Mouse (Mus musculus) megakaryocyte progenitor cell, adult 5-6 weeks (primary cell): ENCODE data around the gene Kifap3. TPM values are rescaled to one million over a fixed set of nuclear protein-coding genes. Genes with fewer than 3 reads are reported as not detected.

ENCODE experiments used
- ATAC-seq: replicated peaks from 2 replicates; pipeline ENCODE4 v1.8.0; 2016; ENCODE audit warnings: mild to moderate bottlenecking, moderate TSS enrichment, inconsistent platforms; ENCODE audit not compliant: poor library complexity
- total RNA-seq, 2 experiments: library from RNA; stranded (forward) in 1 of 2; stranded (reverse) in 1 of 2; fragments of 157-497, 149-512 nt in 1 of 2; fragments of 200-1000 nt in 1 of 2; gene quantifications; 2 replicates each; pipeline versions ENCODE4 v1.2.3 to v1.2.4; 2015 to 2017

The Kifap3 gene
- total RNA-seq, 2 experiments from 2014 or later = 11.8 to 14.8 TPM

GRCm38 (mm10) chr1:163893294-163893693 lies 113.9 kb downstream of the Kifap3 start:
- ATAC-seq = no peak

DNA sequence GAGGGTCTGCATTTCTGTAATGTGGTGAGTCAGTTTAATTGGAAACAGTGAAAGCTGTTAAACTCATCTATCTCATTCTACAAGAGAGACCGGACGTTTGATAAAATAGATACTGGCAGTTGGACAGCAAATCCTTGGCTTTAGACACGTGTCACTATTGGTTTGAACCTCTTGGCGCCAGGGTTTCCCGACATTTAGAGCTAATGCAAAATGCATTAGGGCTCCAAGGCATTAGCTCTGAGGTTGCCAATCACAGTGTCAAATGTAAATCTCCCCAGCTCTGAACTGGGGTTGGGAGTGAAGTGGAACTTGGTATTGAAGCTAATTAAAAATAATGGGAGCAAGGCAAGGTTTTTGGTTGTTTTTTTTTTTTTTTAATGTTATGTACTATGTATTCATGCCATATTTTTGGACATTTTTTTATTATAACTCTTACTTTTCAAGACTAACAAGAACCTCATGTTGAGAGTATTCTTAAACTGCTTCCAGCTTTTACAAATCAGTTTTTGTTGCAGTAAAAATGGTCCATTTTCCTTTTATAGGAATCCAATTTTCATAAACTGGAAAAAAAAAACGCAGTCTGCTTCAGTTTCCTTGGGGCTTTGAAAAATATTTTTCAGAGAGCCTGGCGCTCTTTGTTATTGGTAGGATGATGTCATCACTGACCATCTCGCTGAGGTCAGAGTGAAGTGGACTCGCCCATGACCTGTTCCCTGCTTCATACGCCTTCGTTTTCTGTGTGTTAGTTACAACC lies 114.6 kb downstream of the Kifap3 start:
- ATAC-seq = no peak

DNA sequence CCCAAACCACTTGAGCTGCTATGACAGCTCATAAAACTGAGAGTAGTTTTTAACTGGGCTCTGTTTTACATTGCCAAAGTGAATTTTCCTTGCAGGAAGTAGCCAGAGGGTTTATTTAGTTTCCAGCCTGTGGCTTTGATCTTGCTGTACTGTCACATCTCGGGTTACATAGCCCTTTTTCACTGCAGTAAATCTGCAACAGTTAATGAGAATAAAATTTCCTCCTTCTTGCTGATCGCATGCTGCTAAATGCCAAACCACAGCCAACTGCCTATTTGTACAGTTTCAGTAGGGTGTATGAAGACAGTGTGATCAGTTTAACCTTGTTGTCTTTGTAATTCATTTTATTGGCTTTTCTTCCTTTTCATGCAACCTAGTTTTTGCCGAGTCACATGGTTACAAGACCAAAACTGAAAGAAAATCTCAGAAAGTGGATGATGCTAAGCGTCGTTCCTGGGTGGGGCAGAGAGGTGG lies 118.9 kb downstream of the Kifap3 start:
- 0 out of 2 replicates have a peak, but pooled peaks have one; percentile 15 for ATAC-seq

- peak; percentile 65 for ATAC-seq
These were observed 120.2 kb downstream of the Kifap3 start for GRCm38 (mm10) chr1:163899575-163899974.

GRCm38 (mm10) chr1:163900168-163900567 lies 120.8 kb downstream of the Kifap3 start:
- peak; percentile 54 for ATAC-seq

- no peak for ATAC-seq
These were observed 124.0 kb downstream of the Kifap3 start for GRCm38 (mm10) chr1:163903411-163903810.

GRCm38 (mm10) chr1:163907007-163907811 lies 127.8 kb downstream of the Kifap3 start:
- ATAC-seq = no peak

- no peak for ATAC-seq
These were observed 129.0 kb downstream of the Kifap3 start for GRCm38 (mm10) chr1:163908389-163908788.

GRCm38 (mm10) chr1:163910343-163910742 lies 131.0 kb downstream of the Kifap3 start:
- peak; percentile 98 for ATAC-seq

- no peak for ATAC-seq
These were observed 131.4 kb downstream of the Kifap3 start for GRCm38 (mm10) chr1:163910785-163911184.

DNA sequence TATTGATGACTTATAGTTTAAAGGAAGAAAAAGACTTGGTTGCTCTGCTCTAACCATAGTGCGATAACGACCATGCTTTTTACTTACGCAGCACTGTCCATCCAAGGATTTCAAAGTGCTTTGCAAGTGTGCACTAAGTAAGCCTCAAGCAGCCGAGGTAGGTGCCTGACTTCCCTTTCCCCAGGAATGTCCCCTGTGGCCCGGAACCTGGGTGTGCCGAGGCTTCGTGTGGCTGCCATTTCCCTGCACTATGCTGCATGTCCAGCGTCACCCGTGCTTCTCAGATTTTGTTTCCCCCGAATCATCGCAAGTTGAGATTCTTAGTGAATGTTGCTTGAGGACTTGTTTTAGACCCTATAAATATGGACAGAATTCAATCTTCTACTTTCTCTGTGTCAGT lies 132.6 kb downstream of the Kifap3 start:
- no peak for ATAC-seq

DNA sequence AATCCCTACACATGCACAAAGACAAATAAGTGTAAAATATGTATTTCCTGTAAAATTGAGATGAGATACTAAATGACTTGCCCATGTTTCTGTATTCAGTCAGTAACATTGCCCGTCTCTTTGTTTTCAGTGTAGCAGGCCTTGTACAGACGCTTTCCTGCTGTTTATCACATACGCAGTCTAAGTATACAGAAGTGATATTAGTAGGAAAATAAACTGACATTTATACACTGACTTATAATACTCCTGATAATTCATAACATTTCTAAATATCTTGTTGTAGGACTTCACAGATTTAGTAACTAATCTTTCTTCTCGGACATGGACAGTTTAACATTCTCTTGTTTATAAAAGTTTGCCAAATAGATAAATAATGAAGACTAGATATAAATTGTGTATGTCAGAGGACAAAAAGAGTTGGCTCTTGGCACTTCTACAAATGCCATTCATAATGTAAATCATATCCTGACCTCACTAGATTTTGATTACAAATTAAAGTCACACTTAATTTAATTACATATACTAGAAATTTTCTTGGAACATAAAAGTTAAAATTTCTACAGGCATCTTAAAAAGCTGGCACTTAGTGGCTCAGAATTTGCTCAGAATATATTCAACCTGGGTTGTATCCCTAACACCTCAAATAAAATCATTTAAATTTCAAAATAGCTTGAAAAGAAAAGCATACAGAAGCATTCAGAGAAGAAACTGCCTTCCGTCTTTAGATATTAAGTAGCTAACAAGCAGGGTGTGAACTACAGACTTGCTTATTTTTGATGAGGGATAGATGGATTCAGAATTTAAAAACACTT lies 138.2 kb downstream of the Kifap3 start:
- ATAC-seq = no peak

GRCm38 (mm10) chr1:163924093-163924492 lies 144.7 kb downstream of the Kifap3 start:
- no peak for ATAC-seq

- no peak for ATAC-seq
These were observed 149.5 kb downstream of the Kifap3 start, which contains the start of gene Scyl3 for GRCm38 (mm10) chr1:163928846-163929245. Gene Scyl3 (plus strand): TSS chr1:163929100.

DNA sequence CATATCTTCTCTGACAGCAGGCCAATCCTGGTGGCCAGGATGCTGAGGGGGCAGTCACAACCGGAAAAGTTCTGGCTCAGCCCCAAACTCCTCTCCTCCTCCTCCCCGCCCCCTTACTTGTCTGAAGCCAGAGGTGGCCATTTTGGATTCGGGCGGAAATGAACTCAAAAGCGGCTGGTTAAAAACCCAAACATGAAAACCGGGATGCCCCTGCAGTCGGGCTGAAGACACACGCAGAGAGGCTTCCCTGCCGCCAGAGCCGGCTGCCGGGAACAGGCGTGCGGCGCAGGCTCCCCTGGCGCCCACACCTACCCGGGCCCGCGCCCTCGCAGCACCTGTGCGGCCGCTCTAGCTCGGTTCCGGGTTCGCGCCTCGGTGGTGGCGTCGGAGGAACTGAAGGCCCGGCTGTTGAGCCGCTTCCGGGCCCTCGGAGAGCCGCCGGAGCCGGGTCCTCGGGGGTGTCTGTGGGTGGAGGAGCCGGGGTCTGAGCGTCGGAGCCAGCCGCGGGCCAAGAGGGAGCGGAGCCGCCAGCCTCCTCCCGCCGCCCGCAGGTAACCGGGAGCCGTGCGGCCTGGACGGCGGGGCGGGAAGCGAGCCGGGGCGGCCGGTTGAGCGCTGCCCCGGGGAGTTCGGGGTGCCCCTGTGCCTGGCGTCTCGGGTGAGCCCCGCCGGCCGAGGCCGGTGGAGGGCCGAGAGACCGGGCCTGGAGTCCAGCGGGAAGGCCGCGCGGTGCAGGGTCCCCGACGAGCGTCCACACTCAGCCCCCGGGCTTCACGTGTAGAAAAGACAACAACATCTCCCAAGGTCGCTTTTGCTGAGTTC lies 150.5 kb downstream of the Kifap3 start:
- peak; percentile 84 for ATAC-seq

DNA sequence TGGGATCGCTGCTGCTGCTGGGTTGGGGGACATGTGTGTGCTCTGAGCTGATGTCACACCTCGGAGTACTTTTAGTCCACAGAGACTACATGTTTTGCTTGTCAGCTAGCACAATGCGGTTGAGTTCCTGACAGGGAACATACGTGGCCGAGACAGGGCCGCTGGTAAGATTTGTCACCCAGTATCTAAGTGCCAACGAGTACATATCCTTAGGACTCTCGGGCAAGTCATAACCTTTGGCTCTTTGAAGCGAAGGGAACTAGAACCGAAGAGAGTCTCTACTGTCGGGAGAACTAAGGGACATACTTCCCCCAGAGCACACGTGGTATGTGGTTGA lies 151.0 kb downstream of the Kifap3 start:
- ATAC-seq = peak; percentile 38

GRCm38 (mm10) chr1:163931801-163932200 lies 152.4 kb downstream of the Kifap3 start:
- no peak; the same call in 1 of the 2 replicates for ATAC-seq

DNA sequence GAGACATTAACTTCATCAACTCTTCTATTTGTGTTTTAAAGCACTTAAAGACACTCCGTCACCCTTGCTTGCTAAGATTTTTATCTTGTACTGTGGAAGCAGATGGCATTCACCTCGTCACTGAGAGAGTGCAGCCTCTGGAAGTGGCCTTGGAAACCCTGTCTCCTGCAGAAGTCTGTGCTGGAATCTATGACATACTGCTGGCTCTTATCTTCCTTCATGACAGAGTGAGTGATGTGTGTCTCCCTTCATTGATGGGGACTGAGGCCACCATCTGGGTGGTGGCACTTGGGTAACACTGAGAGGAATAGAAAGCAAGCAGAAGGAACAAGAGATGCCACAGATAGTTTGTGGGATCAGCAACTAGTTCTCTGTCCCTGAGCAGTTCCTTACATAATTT lies 155.2 kb downstream of the Kifap3 start:
- ATAC-seq = no peak

DNA sequence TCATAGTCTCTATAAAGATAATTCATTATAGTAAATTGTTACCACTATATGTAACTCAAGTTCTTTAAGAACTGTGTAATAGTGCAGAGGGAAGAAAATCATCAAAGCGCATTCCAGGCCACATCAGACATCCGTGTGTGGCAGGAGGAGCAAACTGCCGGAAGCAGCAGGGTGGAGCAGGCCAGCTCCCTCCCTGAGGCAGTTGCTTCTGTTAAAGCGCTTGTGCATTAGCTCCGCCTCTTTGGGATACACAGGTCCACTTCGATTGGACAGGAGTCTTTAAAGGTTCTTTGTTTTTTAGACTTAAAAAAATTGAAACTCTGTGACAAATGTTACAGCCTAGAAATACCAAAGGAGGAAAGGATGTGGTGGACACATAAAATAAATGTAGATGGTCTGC lies 162.7 kb downstream of the Kifap3 start:
- no peak for ATAC-seq

DNA sequence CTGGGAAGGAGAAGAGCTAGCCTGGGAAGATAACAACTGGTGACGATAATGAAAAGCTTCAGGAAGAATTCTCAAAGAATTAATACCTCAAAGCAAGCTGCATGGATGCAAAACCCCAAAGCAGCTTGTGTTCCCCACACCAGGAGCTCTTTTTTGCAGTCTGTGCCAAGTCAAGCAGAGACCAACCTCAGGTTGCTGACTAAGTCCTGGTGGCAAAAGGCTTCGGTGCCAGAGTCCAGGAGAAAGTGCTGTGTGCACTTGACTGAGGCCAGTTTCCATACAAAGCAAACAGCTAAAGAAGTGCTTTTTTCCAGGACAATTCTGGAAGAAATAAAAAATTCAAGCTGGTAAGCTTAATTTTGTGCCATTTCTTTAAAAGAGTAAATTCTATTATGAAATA lies 174.0 kb downstream of the Kifap3 start:
- ATAC-seq = no peak
